In the genomic region with DNA sequence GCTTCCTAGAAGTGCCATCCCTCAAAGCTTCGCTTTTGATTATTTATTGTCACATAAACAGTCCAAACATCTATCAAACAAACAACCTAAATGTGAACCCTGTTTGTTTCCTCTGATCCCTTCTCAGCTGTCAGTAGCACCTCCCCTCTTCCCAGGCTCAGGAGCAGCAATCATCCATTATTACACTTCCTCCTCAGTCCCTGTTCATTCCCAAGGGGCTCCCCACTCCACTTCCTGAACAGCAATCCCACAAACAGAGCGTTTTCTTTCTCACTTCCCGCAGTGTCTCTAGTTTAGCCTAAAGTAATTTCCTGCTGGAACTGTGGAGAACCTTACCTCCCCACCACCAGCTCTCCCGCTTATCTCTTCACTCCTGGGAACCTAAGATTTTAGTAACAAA, we compare ENCODE assay signal across 11 mouse cellular contexts.
DNase-seq lines count a peak whose midpoint lies in the region; ATAC-seq lines count a peak whose summit lies in the region.
"Had no signal": no experiment of that assay in that cellular context is flagged by ENCODE, and none has a peak within 500 bp of the region (broad histone marks: within the 10 kb centered on the region; RNA-seq: fewer than 3 reads in every experiment).

No protein-coding gene starts in this region.

- peaks cover 17% of the 10 kb centered on the region for H3K4me1 ChIP-seq in heart, embryonic 11.5 days (ENCODE audit: control insufficient read depth, insufficient read depth, low read length)

- H3K36me3 ChIP-seq in heart, embryonic 11.5 days (ENCODE audit: control insufficient read depth, insufficient read depth, low read length): no peaks in the 10 kb centered on the region

- H3K9me3 ChIP-seq in heart, embryonic 11.5 days (replicated peaks; ENCODE audit: control insufficient read depth, low read length): no peaks in the 10 kb centered on the region
- H3K9me3 ChIP-seq: megakaryocyte, embryonic 14.5 days had no signal

- DNase-seq in adrenal gland, adult (ENCODE audit: inconsistent age in 2 of 2, low spot score in 1 of 2): peak; percentile 9 to 49
- DNase-seq in adrenal gland, postnatal 25 days: no peak
- peak; percentile 18 for DNase-seq in 3T3-L1 (ENCODE audit: low read depth, low spot score)
- DNase-seq in kidney, postnatal 10 days: peak; percentile 61
- no peak for DNase-seq in layer of hippocampus, adult 18-20 months (ENCODE audit: low spot score in 2 of 2)
- no peak for DNase-seq in urinary bladder, postnatal 10 days (ENCODE audit: low spot score)
- DNase-seq: right cerebral cortex, postnatal 4 days had no signal

- H3K27me3 ChIP-seq in heart, embryonic 11.5 days (ENCODE audit: control insufficient read depth, insufficient read depth, low read length): no peaks in the 10 kb centered on the region

- H3K4me2 ChIP-seq in heart, embryonic 11.5 days: peak overlapping the region; percentile 14

- peak overlapping the region; percentile 57 for H3K27ac ChIP-seq in heart, embryonic 11.5 days (ENCODE audit: low read depth, low read length)

- no peak overlapping the region for H3K4me3 ChIP-seq in heart, embryonic 11.5 days (ENCODE audit: low read depth, low read length)
- H3K4me3 ChIP-seq: megakaryocyte, embryonic 14.5 days had no signal

- H3K9ac ChIP-seq in heart, embryonic 11.5 days (ENCODE audit: low read depth, low read length): no peak overlapping the region

- ATAC-seq in heart, embryonic 11.5 days (replicated peaks; ENCODE audit: insufficient number of reproducible peaks, low FRiP score, low TSS enrichment): no peak
- no peak for ATAC-seq in monocyte, adult 5-6 weeks (replicated peaks; ENCODE audit: insufficient number of reproducible peaks, low FRiP score, low TSS enrichment, poor library complexity, severe bottlenecking)
- ATAC-seq: hindbrain, embryonic 16.5 days had no signal

- WGBS in heart, embryonic 11.5 days (ENCODE audit: insufficient replicate concordance): 42% methylated on average over 4 of the region's 4 CpGs

Comparison
In these comparisons a context has a peak if more than half of its experiments do, and no peak if none do; other contexts are left out.
1. DNase-seq: peak in adrenal gland, adult (2 of 2), 3T3-L1 (single experiment) and kidney, postnatal 10 days (single experiment); none in adrenal gland, postnatal 25 days (single experiment), layer of hippocampus, adult 18-20 months (0 of 2) and urinary bladder, postnatal 10 days (single experiment).